Mouse (Mus musculus): ENCODE results near the gene Scin. TPM values are rescaled to one million over a fixed set of nuclear protein-coding genes. Genes with fewer than 3 reads are reported as not detected.

The Scin gene
- polyA plus RNA-seq, 1 experiment: 0.60 TPM

GRCm38 (mm10) chr12:40164621-40165020, 30.6 kb upstream of the Scin start:
- no peaks in the 10 kb centered on the region for H3K9me3 ChIP-seq (replicated peaks; ENCODE audit: control insufficient read depth, insufficient read depth, low read length, poor library complexity, severe bottlenecking)
- H3K36me3 ChIP-seq (ENCODE audit: control insufficient read depth, insufficient read depth, low read length, poor library complexity, severe bottlenecking): no peaks in the 10 kb centered on the region
- H3K9ac ChIP-seq (ENCODE audit: low read depth, poor library complexity, severe bottlenecking): no peak overlapping the region
- H3K4me1 ChIP-seq (ENCODE audit: control insufficient read depth, insufficient read depth, low read length): no peaks in the 10 kb centered on the region
- no peak overlapping the region for H3K4me3 ChIP-seq (ENCODE audit: low read depth, low read length)
- no peaks in the 10 kb centered on the region for H3K27me3 ChIP-seq (ENCODE audit: control insufficient read depth, insufficient read depth, low read length, poor library complexity, severe bottlenecking)
- TF ChIP-seq CTCF (IDR thresholded peaks at IDR 0.05; ENCODE audit: low read depth, low read length) (no peak), EP300 (IDR thresholded peaks at IDR 0.05; ENCODE audit: insufficient read depth, low read depth, low read length) (no peak)
- H3K27ac ChIP-seq (ENCODE audit: insufficient read depth, low read length): no peak overlapping the region

GRCm38 (mm10) chr12:40160777-40161176, 26.7 kb upstream of the Scin start:
- TF ChIP-seq CTCF (IDR thresholded peaks at IDR 0.05; ENCODE audit: low read depth, low read length): no peak
- TF ChIP-seq POLR2A (IDR thresholded peaks at IDR 0.05; ENCODE audit: insufficient read depth, low read length): no peak
- TF ChIP-seq EP300 (IDR thresholded peaks at IDR 0.05; ENCODE audit: insufficient read depth, low read depth, low read length): no peak
- no peaks in the 10 kb centered on the region for H3K27me3 ChIP-seq (ENCODE audit: control insufficient read depth, insufficient read depth, low read length, poor library complexity, severe bottlenecking)

DNA sequence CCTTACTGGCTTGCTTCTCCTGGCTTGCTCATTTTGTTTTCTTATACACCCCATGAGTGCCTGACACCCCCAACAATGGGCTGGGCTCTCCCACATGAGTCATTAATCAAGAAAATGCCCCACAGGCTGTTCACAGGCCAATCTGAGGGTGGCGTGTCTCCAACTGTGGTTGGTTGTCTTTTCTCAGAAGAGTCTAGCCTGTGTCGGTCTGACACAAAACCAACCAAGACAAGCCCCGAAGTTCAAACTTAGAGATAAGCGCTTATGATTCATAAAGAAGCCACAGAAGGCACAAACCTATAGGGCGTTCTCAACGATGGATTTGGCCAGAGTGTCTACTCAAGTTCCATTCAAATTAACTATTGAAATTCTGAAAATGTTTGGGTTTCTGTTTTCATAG, 20.2 kb upstream of the Scin start:
- H3K9me3 ChIP-seq (replicated peaks; ENCODE audit: control insufficient read depth, insufficient read depth, low read length, poor library complexity, severe bottlenecking): no peaks in the 10 kb centered on the region
- H3K36me3 ChIP-seq (ENCODE audit: control insufficient read depth, insufficient read depth, low read length, poor library complexity, severe bottlenecking): no peaks in the 10 kb centered on the region
- TF ChIP-seq POLR2A (IDR thresholded peaks at IDR 0.05; ENCODE audit: insufficient read depth, low read length) (no peak), CTCF (IDR thresholded peaks at IDR 0.05; ENCODE audit: low read depth, low read length) (no peak)
- no peak overlapping the region for H3K9ac ChIP-seq (ENCODE audit: low read depth, poor library complexity, severe bottlenecking)
- H3K27me3 ChIP-seq (ENCODE audit: control insufficient read depth, insufficient read depth, low read length, poor library complexity, severe bottlenecking): no peaks in the 10 kb centered on the region
- no peaks in the 10 kb centered on the region for H3K4me1 ChIP-seq (ENCODE audit: control insufficient read depth, insufficient read depth, low read length)
- no peak overlapping the region for H3K27ac ChIP-seq (ENCODE audit: insufficient read depth, low read length)
- no peak overlapping the region for H3K4me3 ChIP-seq (ENCODE audit: low read depth, low read length)

More at GRCm38 (mm10) chr12:40160777-40161176, 26.7 kb upstream of the Scin start:
- H3K36me3 ChIP-seq (ENCODE audit: control insufficient read depth, insufficient read depth, low read length, poor library complexity, severe bottlenecking): no peaks in the 10 kb centered on the region
- no peaks in the 10 kb centered on the region for H3K4me1 ChIP-seq (ENCODE audit: control insufficient read depth, insufficient read depth, low read length)
- H3K27ac ChIP-seq (ENCODE audit: insufficient read depth, low read length): no peak overlapping the region
- H3K9ac ChIP-seq (ENCODE audit: low read depth, poor library complexity, severe bottlenecking): no peak overlapping the region
- H3K4me3 ChIP-seq (ENCODE audit: low read depth, low read length): no peak overlapping the region
- no peaks in the 10 kb centered on the region for H3K9me3 ChIP-seq (replicated peaks; ENCODE audit: control insufficient read depth, insufficient read depth, low read length, poor library complexity, severe bottlenecking)

- TF ChIP-seq EP300 (IDR thresholded peaks at IDR 0.05; ENCODE audit: insufficient read depth, low read depth, low read length) (no peak), POLR2A (IDR thresholded peaks at IDR 0.05; ENCODE audit: insufficient read depth, low read length) (no peak), CTCF (IDR thresholded peaks at IDR 0.05; ENCODE audit: low read depth, low read length) (no peak)
- no peaks in the 10 kb centered on the region for H3K27me3 ChIP-seq (ENCODE audit: control insufficient read depth, insufficient read depth, low read length, poor library complexity, severe bottlenecking)
- H3K9ac ChIP-seq (ENCODE audit: low read depth, poor library complexity, severe bottlenecking): no peak overlapping the region
- no peak overlapping the region for H3K4me3 ChIP-seq (ENCODE audit: low read depth, low read length)
- H3K36me3 ChIP-seq (ENCODE audit: control insufficient read depth, insufficient read depth, low read length, poor library complexity, severe bottlenecking): no peaks in the 10 kb centered on the region
- no peaks in the 10 kb centered on the region for H3K4me1 ChIP-seq (ENCODE audit: control insufficient read depth, insufficient read depth, low read length)
- H3K9me3 ChIP-seq (replicated peaks; ENCODE audit: control insufficient read depth, insufficient read depth, low read length, poor library complexity, severe bottlenecking): no peaks in the 10 kb centered on the region
- H3K27ac ChIP-seq (ENCODE audit: insufficient read depth, low read length): no peak overlapping the region
Measured at GRCm38 (mm10) chr12:40152353-40153069, 18.5 kb upstream of the Scin start.

- Histone ChIP-seq H3K9me3 (replicated peaks; ENCODE audit: control insufficient read depth, insufficient read depth, low read length, poor library complexity, severe bottlenecking) (no peaks in the 10 kb centered on the region), H3K9ac (ENCODE audit: low read depth, poor library complexity, severe bottlenecking) (no peak overlapping the region), H3K27ac (ENCODE audit: insufficient read depth, low read length) (no peak overlapping the region), H3K27me3 (ENCODE audit: control insufficient read depth, insufficient read depth, low read length, poor library complexity, severe bottlenecking) (no peaks in the 10 kb centered on the region), H3K4me1 (ENCODE audit: control insufficient read depth, insufficient read depth, low read length) (no peaks in the 10 kb centered on the region), H3K36me3 (ENCODE audit: control insufficient read depth, insufficient read depth, low read length, poor library complexity, severe bottlenecking) (no peaks in the 10 kb centered on the region), H3K4me3 (ENCODE audit: low read depth, low read length) (no peak overlapping the region)
- TF ChIP-seq POLR2A (IDR thresholded peaks at IDR 0.05; ENCODE audit: insufficient read depth, low read length) (no peak), EP300 (IDR thresholded peaks at IDR 0.05; ENCODE audit: insufficient read depth, low read depth, low read length) (no peak), CTCF (IDR thresholded peaks at IDR 0.05; ENCODE audit: low read depth, low read length) (no peak)
Measured at GRCm38 (mm10) chr12:40147319-40147718, 13.3 kb upstream of the Scin start.

- no peaks in the 10 kb centered on the region for H3K4me1 ChIP-seq (ENCODE audit: control insufficient read depth, insufficient read depth, low read length)
- no peaks in the 10 kb centered on the region for H3K27me3 ChIP-seq (ENCODE audit: control insufficient read depth, insufficient read depth, low read length, poor library complexity, severe bottlenecking)
- TF ChIP-seq EP300 (IDR thresholded peaks at IDR 0.05; ENCODE audit: insufficient read depth, low read depth, low read length) (no peak), POLR2A (IDR thresholded peaks at IDR 0.05; ENCODE audit: insufficient read depth, low read length) (no peak), CTCF (IDR thresholded peaks at IDR 0.05; ENCODE audit: low read depth, low read length) (no peak)
- no peak overlapping the region for H3K27ac ChIP-seq (ENCODE audit: insufficient read depth, low read length)
- no peaks in the 10 kb centered on the region for H3K36me3 ChIP-seq (ENCODE audit: control insufficient read depth, insufficient read depth, low read length, poor library complexity, severe bottlenecking)
- H3K9ac ChIP-seq (ENCODE audit: low read depth, poor library complexity, severe bottlenecking): no peak overlapping the region
- H3K9me3 ChIP-seq (replicated peaks; ENCODE audit: control insufficient read depth, insufficient read depth, low read length, poor library complexity, severe bottlenecking): no peaks in the 10 kb centered on the region
- H3K4me3 ChIP-seq (ENCODE audit: low read depth, low read length): no peak overlapping the region
Measured at GRCm38 (mm10) chr12:40146510-40146909, 12.5 kb upstream of the Scin start.

Data from ES-Bruce4 (cell line).